ENCODE assay signal across 10 mouse cellular contexts in genomic region chr9:22461946-22462345, GRCm38 (mm10). TPM values are rescaled to one million over a fixed set of nuclear protein-coding genes. Genes with fewer than 3 reads are reported as not detected.
DNase-seq lines count a peak whose midpoint lies in the region; ATAC-seq and TF ChIP-seq lines count a peak whose summit lies in the region.
"Had no signal": no experiment of that assay in that cellular context is flagged by ENCODE, and none has a peak within 500 bp of the region (broad histone marks: within the 10 kb centered on the region; RNA-seq: fewer than 3 reads in every experiment).

No protein-coding gene starts in this region.

- no peak for TF ChIP-seq CTCF in left cerebral cortex, adult 2 months (IDR thresholded peaks at IDR 0.05)

- no peaks in the 10 kb centered on the region for H3K9me3 ChIP-seq in midbrain, embryonic 13.5 days

- no peak overlapping the region for H3K27ac ChIP-seq in left cerebral cortex, adult 2 months
- no peak overlapping the region for H3K27ac ChIP-seq in midbrain, embryonic 13.5 days

- H3K27me3 ChIP-seq in midbrain, embryonic 13.5 days: no peaks in the 10 kb centered on the region

- WGBS in midbrain, embryonic 13.5 days: 93% methylated on average over 3 of the region's 3 CpGs

- H3K4me2 ChIP-seq in midbrain, embryonic 13.5 days (replicated peaks): no peak overlapping the region

- H3K36me3 ChIP-seq in midbrain, embryonic 13.5 days: peaks cover 29% of the 10 kb centered on the region

- DNase-seq in adrenal gland, adult 2 months: peak; percentile 69
- DNase-seq in adrenal gland, adult 18-20 months (ENCODE audit: low spot score in 2 of 2): no peak
- DNase-seq in left cerebral cortex, postnatal 14 days (ENCODE audit: low spot score in 2 of 2): peak; percentile 31 to 43
- no peak for DNase-seq in left cerebral cortex, adult 2 months (ENCODE audit: extremely low spot score in 1 of 2, low spot score in 2 of 2)
- peak; percentile 93 to 94 for DNase-seq in cerebellum, adult 18-20 months
- peak; percentile 51 for DNase-seq in gastrocnemius, postnatal 25 days
- no peak for DNase-seq in thymus, adult 18-20 months

- H3K4me3 ChIP-seq in left cerebral cortex, adult 2 months: no peak overlapping the region
- H3K4me3 ChIP-seq in midbrain, embryonic 13.5 days (replicated peaks): no peak overlapping the region

- H3K9ac ChIP-seq in midbrain, embryonic 13.5 days (replicated peaks): no peak overlapping the region

- intact Hi-C loops in left cerebral cortex, postnatal 14 days (cut with DNase I): no loop called here
- intact Hi-C loops in left cerebral cortex, adult 2 months (cut with DNase I): no loop called here

- H3K4me1 ChIP-seq in midbrain, embryonic 13.5 days (replicated peaks): peaks cover under 1% of the 10 kb centered on the region

- ATAC-seq in midbrain, embryonic 13.5 days: no peak

RNA-seq across cellular contexts. Expression of gene Rp9, which starts 7.6 kb away (rescaled TPM):
- 10 to 100 TPM; 34.2 to 39.0 TPM for total RNA-seq in adrenal gland, adult 2 months (2021)
- 96.1 and 145 TPM in 2 replicates for polyA plus RNA-seq in adrenal gland, adult 2 months (2012; rRNA removed)
- 10 to 100 TPM; 31.6 to 35.5 TPM for total RNA-seq in adrenal gland, adult 18-20 months (2021)
- total RNA-seq in left cerebral cortex, postnatal 14 days (2021): 10 to 100 TPM; 39.3 to 42.0 TPM
- total RNA-seq in left cerebral cortex, adult 2 months (2021): 10 to 100 TPM; 39.5 to 44.5 TPM
- 10 to 100 TPM; 30.1 to 31.2 TPM for total RNA-seq in gastrocnemius, postnatal 25 days (2021)
- polyA plus RNA-seq in midbrain, embryonic 13.5 days (2015; fragmentation: Nextera tagmentation; extraction: Ambion mirVana): 61.6 and 64.8 TPM in 2 replicates

RNA-seq across cellular contexts. Expression of gene Gm17545, which starts 7.9 kb away (rescaled TPM):
- not detected for total RNA-seq in adrenal gland, adult 2 months (2021)
- not detected in 2 replicates for polyA plus RNA-seq in adrenal gland, adult 2 months (2012; rRNA removed)
- total RNA-seq in adrenal gland, adult 18-20 months (2021): not detected
- not detected for total RNA-seq in left cerebral cortex, postnatal 14 days (2021)
- total RNA-seq in left cerebral cortex, adult 2 months (2021): not detected
- total RNA-seq in gastrocnemius, postnatal 25 days (2021): not detected
- not detected in 2 replicates for polyA plus RNA-seq in midbrain, embryonic 13.5 days (2015; fragmentation: Nextera tagmentation; extraction: Ambion mirVana)
- total RNA-seq: gastrocnemius, postnatal 4 days had no signal
- polyA plus RNA-seq: embryonic facial prominence, embryonic 14.5 days had no signal

RNA-seq across cellular contexts. Expression of gene Bbs9, which starts 13.6 kb away (rescaled TPM):
- 10 to 100 TPM; 12.8 to 18.0 TPM for total RNA-seq in adrenal gland, adult 2 months (2021)
- 4.3 and 6.0 TPM in 2 replicates for polyA plus RNA-seq in adrenal gland, adult 2 months (2012; rRNA removed)
- 10 to 100 TPM; 12.5 to 16.5 TPM for total RNA-seq in adrenal gland, adult 18-20 months (2021)
- total RNA-seq in left cerebral cortex, postnatal 14 days (2021): 10 to 100 TPM; 24.6 to 28.3 TPM
- total RNA-seq in left cerebral cortex, adult 2 months (2021): 10 to 100 TPM; 27.7 to 29.5 TPM
- total RNA-seq in gastrocnemius, postnatal 25 days (2021): 1 to 10 TPM; 7.3 to 7.8 TPM
- 22.5 and 23.8 TPM in 2 replicates for polyA plus RNA-seq in midbrain, embryonic 13.5 days (2015; fragmentation: Nextera tagmentation; extraction: Ambion mirVana)

RNA-seq across cellular contexts. Expression of gene 9530077C05Rik, which starts 50.6 kb away (rescaled TPM):
- 10 to 100 TPM in 1 of 2 experiments, 1 to 10 TPM in 1; 3.7 to 11.9 TPM for total RNA-seq in adrenal gland, adult 2 months (2021)
- 1.2 and 1.3 TPM in 2 replicates for polyA plus RNA-seq in adrenal gland, adult 2 months (2012; rRNA removed)
- total RNA-seq in adrenal gland, adult 18-20 months (2021): 1 to 10 TPM; 3.2 to 5.0 TPM
- 1 to 10 TPM; 7.4 to 8.1 TPM for total RNA-seq in left cerebral cortex, postnatal 14 days (2021)
- total RNA-seq in left cerebral cortex, adult 2 months (2021): 10 to 100 TPM in 1 of 2 experiments, 1 to 10 TPM in 1; 7.0 to 10.0 TPM
- total RNA-seq in gastrocnemius, postnatal 25 days (2021): under 1 TPM; 0.20 to 0.86 TPM
- 9.2 and 9.9 TPM in 2 replicates for polyA plus RNA-seq in midbrain, embryonic 13.5 days (2015; fragmentation: Nextera tagmentation; extraction: Ambion mirVana)

Comparison
In these comparisons a context has a peak if more than half of its experiments do, and no peak if none do; other contexts are left out.
1. DNase-seq: peak in adrenal gland, adult 2 months (single experiment), left cerebral cortex, postnatal 14 days (2 of 2), cerebellum, adult 18-20 months (2 of 2) and gastrocnemius, postnatal 25 days (single experiment); none in adrenal gland, adult 18-20 months (0 of 2), left cerebral cortex, adult 2 months (0 of 2) and thymus, adult 18-20 months (0 of 2).